Mouse (Mus musculus): ENCODE data around the gene Heatr6.

The Heatr6 gene

DNA sequence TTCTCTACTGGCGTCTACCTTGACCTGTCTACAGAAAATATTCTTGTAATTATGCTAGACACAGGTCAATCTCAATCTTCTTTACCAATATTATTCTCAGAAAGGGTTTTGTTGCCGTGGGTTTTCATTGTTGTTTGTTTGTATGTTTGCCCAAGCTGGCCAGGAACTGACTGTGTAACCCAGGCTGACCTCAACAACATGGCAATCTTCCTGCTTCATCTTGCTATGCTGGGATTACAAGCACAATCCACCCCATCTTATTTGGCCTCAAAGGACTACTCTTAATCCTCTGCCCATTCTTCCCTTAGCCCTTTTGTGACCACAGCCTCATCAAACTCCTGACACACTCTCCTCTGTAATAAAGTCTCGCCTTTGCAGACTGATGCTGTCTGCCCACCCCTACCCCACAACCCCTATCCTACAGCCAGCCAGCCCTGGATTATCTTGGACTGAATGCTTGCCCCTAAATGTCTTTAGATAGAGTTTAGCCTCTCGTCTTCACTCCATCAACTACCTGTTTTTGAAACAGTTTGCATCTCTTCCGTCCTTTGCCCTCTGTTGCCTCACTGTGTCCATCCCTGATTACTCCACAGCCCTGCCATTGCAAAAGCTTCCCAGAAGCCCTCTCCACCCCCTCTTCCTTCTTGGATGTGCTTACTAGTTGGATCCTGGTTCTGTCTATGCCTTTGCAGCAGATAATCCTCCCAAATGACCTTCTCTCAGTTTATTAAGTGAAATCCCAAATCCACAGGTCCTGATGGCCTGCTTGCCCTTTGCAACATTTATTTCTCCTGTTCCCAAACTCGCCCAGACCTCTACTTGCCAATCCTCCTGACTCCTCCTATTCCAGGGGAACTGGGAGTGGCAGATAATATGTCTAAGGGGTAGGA lies 5.9 kb upstream of the Heatr6 start:
- no peak for DNase-seq (ENCODE audit: low spot score in 2 of 2)

DNA sequence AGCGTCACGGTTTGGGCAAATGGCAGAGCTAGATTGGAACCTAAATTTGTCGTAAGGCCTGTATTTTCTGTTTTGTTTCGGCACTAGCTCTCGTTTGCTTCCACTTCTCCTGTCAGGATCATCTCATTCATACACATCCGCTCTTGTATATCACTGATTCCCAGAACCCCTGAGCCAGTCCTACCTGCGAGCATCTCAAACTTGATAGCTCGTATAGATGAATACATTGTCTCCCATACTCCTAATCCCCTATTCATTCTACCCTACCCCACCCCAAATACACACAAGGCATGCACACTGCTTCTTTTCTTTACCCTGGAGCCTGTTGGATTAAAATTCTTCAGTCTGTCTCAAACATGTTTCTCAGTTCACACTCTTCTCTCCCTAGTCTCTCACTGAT lies 731 bp downstream of the Heatr6 start:
- DNase-seq (ENCODE audit: low spot score in 2 of 2), result no peak

DNA sequence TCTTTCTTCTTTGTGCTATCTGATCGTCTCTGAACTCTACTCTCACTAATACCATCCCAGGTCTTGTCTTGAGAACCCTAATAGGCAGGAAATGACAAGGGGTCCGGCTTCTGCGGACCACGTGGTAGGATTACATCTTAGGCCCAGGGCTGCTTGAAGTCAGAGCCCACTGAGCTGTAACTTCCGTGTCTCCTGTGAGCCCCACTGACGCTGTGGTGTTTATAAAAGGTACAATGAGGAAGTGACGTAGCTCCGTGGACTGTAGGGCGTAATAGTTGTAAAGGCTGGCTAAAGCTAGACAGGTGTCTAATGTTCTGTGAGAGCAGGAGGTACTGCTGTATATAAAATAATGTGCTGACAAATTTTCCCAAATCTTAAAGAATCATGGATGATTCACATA lies 13.8 kb downstream of the Heatr6 start:
- no peak for DNase-seq (ENCODE audit: low spot score in 2 of 2)

DNA sequence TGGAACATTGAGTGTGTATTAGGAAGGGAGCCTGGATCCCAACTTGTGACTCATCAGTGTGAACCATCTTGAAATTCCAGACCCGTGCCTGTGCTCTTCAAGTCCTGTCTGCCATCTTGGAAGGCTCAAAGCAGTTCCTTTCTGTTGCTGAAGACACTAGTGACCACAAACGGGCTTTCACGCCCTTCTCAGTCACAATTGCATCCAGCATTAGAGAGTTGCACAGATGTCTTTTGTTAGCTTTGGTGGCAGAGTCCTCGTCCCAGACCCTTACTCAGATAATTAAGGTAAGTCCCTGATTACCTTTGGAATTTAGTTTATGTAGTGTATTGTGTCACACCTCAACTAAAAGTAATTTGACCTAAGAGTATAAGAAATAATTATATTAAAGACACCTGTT lies 15.5 kb downstream of the Heatr6 start:
- no peak for DNase-seq (ENCODE audit: low spot score in 2 of 2)

DNA sequence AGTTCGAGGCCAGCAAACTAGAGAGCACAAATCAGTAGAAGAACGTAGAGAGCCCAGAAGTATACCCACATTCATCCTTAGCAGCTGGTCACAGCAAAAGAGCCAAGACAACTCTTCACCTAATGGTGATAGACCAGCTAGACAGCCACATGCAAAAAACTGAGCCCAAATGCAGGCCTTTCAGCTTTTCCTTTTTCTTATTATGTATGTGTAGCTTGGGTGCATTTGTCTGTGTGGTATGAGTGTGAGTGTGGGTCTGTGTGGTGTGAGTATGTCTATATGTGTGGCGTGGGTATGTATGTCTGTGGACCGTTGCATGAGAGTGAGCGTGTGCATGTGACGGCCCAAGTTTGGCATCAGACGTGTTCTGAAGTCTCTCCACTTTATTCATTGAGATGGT lies 17.5 kb downstream of the Heatr6 start:
- no peak for DNase-seq (ENCODE audit: low spot score in 2 of 2)

DNA sequence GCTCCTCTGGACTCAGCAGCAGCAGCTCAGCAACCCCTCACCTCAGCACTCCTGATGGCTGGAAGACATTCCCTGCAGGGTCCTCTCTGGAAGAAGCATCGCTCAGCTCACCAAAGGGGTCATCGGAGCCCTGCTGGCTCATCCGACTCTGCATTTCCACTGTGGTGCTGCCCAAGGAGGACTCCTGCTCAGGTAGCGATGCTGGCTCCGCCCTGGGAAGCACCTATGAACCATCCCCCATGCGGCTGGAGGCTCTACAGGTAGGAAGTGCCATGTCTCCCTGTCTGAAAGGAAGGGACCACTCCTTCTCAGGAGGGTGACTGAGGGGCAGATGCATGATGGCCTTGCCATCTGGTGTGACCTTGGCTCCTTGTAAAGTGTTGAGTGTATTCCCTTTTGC lies 18.8 kb downstream of the Heatr6 start:
- DNase-seq (ENCODE audit: low spot score in 2 of 2), result no peak

DNA sequence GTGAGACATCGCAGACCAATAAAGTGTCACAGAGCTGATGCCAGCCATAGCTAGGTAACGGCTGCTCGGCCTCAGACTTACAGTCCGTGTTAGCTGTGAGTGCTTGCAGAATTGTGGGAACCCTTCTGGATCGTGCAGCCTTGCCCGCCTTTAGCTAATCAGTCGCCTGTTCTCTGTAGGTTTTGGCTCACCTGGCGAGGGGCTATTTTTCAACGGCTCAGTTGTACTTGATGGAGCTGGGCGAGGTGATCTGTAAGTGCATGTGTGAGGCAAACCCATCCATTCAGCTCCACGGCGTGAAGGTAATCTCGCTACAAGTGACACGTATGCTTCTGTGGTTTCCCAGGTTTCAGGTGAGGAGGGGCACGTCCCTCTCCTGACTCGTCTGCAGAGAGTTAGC lies 20.2 kb downstream of the Heatr6 start:
- DNase-seq (ENCODE audit: low spot score in 2 of 2), result no peak

DNA sequence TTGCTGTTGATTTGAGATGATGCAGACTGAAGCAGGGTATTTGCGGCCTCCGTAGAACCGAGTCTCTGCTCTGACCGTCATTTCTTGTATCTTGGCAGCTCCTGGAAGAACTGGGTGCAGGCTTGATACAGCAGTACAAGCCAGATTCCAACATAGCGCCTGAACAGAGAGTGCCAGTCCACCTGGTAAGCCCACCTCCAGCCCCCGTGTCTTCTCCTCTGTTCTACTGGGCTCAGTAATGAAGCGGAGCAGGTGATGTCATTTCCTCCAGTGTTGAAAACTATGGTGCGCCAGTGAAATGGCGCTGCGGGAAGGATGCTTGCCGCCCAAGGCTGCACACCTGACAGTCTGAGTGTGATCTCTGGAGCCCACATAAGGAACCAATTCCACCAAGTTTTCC lies 20.8 kb downstream of the Heatr6 start:
- DNase-seq (ENCODE audit: low spot score in 2 of 2), result no peak

DNA sequence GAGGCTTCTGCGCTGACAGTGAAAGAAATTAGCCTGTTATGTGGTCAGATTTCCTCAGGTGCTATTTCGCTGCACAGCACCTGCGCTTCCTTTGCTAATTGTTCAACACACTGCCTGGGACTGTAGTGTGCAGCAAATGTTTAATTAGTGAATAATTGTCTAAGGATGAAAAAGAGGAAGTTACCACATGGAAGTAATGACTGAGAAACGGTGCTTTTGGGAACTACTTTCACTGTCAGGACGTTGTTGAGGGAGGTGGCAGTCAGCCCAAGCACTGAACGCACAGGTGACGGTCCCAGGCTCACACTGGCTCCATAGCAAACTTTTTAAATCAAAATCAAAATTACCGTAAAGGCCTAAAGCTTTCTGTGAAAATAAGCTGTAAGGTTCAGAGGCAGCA lies 23.3 kb downstream of the Heatr6 start:
- DNase-seq (ENCODE audit: low spot score in 2 of 2), result no peak

DNA sequence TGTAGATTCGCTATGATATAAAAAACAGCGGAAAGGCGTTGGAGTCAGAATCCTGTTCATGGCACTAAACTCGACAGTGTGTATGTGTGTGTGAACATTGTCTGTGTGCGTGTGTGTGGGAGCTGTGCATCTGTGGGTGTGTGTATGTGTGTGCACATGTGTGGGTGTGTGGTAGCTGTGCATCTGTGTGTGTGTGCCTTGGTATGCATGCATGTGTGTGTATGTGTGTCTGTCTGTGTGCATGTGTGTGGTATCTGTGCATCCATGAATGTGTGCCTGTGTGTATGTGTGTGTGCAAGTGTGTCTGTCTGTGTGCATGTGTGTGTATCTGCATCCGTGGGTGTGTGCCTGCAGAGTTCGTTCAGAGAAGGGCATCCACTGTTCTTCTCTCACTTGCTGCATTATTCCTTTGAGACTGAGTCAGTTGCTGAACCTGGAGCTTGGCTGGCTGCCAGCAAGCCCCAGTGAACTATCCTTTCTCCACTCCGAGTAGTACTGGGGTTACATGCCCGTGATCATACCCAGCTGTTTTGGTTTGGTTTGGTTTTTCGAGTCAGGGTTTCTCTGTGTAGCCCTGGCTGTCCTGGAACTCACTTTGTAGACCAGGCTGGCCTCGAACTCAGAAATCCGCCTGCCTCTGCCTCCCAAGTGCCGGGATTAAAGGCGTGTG lies 30.6 kb downstream of the Heatr6 start:
- DNase-seq (ENCODE audit: low spot score in 2 of 2), result peak; percentile 5 to 8

DNA sequence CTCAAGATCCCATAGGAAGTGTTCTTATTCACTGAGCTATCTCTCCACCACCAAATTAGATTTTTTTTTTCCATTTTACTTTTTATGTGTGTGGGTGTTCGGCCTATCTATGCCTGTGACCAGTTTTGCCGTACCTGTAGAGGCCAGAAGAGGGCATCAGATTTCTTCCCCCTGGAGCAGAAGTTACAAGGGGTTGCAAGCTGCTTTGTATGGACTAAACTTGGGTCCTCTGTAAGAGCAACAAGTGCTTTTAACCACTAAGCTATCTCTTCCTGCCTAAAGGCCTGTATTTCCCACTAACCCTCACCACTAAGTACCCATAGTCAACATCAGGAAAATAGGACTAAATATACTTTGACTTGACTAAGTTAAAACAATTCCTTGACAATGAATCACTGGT lies 31.2 kb downstream of the Heatr6 start:
- peak in 1 of 2 experiments; percentile 33 for DNase-seq (ENCODE audit: low spot score in 2 of 2)

DNA sequence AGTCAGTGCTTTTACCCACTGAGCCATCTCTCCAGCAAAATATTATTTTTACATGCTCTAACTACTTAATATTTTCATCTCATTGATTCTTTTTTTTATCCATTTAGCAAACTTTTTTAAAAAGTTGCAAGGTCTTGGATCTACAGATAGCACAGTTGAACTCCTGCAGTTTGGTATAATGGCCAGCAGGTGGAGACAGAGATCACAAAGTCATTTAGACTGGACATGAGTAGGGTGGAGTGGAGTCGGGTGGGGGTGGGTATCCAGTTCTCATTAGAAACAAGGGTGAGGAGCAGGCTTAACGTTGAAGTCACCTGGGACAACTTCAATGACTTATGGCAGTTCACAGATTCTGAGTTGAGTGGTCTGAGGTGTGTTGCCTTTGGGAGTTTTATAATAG lies 31.9 kb downstream of the Heatr6 start:
- peak; percentile 24 to 64 for DNase-seq (ENCODE audit: low spot score in 2 of 2)

DNA sequence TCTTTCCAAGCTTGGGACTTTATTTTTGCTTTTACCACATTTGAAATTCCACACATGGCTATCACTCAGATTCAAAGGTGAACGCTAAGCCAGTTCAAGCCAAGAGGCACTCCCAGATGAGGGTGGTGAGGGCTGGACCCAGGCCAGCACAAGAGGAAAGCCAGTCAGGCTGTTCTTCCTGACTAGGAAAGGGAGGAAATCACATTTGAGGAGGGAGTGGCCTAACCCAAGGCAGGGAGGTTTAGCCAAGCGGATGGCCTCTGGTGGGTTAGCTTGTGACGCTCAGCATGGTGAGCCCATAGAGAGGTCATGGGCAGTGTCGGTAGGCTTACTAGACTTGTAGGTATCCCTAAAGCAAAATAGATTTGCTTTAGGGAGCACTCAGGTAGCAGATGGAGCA lies 33.3 kb downstream of the Heatr6 start:
- no peak for DNase-seq (ENCODE audit: low spot score in 2 of 2)

DNA sequence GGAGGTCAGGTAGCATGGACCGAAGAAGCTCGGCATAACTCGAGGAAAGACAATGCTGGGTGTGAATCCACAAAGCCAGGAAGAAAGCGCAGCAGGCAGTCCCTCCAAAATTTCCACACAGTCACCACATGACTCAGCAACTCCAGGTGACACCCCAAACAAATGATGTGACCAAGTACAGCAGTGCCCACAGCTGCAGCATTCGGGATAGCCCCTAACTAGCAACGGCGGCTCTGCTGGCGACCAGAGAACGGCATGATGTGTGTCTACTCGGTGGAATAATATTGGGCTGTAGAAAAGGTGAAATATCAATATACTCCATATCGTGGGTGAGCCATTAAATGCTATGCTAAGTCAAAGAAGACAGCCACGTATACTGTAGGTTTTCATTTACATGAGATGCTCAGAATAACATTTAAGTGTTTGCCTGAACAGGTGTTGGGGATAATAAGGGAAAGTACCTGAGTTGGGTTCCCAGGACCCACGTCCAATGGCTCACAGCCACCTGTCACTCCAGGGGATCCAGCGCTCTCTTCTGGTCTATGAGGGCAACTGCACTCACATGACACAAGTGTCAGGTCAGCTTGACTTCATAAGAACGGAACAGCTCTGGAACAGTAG lies 34.0 kb downstream of the Heatr6 start:
- no peak for DNase-seq (ENCODE audit: low spot score in 2 of 2)

DNA sequence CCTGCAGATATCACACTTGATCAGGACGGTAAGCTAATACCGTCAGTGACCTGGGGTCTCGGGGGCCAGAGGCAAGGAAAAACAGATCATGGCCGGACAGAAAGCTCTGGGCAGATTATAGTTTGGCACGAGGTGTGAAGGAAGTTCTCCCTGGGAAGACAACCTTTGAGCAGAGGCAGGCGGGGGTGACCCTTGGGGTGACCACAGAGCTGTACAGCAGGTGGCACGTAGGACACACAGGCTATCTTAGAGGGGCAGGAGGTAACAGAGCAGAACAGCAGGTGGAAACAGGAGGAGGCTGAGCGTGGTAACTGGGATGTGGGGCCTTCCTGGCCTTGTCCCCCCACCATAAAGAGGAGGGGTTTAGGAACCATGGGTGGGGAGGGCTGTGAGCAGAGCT lies 34.8 kb downstream of the Heatr6 start:
- no peak for DNase-seq (ENCODE audit: low spot score in 2 of 2)

DNA sequence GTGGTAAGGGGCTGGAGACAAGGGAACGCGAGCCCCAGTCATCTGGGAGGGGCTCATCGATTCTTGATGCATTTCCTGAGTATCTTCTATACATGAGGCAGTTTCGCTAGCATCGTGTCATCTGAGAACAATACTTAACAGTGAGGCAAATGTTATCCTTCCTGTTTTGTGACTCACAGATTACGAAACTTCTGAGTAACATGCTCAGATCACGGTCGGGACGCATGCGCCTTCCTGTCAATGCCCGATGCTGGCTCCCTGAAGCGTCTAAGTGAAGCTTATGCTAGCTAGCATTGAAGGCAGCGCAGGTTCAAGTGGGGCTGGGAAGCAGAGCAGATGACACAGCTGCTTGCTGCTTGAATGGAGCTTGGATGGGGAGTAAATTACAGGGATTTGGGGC lies 35.8 kb downstream of the Heatr6 start:
- DNase-seq (ENCODE audit: low spot score in 2 of 2), result peak in 1 of 2 experiments; percentile 5

DNA sequence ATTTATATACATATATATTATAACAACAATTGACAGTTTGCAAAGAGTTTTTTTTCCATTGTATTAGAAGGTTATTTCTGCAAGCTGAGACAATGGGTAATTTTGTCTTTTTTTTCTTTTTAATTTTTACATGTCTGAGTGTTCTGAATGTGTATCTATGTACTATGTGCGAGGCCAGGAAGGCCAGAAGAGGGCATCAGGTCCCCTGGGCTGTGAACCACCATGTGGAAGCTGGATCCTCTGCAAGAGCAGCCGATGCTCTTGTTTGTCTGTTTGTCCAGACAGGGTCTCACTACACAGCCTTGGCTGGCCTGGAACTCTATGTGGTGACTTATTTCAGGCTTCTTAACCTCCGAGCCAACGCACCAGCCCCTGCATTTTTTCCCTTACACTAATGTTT lies 37.6 kb downstream of the Heatr6 start:
- no peak for DNase-seq (ENCODE audit: low spot score in 2 of 2)

DNA sequence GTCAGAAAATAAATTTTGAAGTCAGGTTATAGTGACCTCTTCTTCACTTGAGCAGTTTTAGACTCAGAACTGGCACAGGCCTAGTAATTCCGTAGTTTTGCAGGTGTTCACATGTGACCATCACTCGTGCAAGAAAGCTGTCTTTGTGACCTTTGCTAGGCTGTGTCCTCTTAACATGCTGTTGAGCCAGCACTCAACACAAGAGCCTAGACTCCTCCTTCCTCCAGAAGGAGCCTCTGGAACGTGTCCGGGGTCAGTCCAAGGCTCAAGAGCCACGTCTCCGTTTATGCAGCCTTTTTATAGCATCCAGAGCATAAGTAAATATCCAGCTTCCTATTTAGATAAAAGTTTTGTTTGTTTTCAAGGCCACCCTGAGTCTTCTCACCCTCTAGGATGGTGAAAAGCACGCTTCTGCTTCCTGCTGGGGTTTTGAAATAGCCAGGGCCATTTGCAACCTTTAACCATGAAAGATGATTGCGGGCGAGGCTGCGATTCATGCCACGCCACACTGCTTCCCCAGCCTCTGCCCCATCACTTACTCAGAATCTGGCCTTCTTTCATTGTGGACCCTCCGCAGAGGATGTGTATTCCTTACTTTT lies 38.9 kb downstream of the Heatr6 start:
- DNase-seq (ENCODE audit: low spot score in 2 of 2), result no peak

DNA sequence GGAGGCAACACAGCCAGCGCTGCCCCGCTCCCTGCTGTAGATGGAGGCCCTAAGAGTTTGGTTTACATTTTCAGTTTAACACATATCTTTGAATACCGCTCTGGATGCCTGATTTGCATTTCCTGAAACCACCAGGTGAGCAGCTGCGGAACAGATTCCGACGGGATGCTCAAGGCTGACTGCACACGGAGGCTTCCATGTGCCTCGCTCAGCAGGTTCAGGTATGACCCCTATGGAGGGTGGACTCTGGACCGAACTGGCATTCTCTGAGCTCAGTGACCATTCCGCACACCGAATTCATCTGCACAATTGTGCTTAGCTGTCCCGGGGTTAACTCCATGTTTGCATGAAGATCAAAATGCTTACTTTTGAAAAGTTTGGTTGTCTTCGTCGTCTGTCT lies 39.8 kb downstream of the Heatr6 start:
- no peak for DNase-seq (ENCODE audit: low spot score in 2 of 2)

DNA sequence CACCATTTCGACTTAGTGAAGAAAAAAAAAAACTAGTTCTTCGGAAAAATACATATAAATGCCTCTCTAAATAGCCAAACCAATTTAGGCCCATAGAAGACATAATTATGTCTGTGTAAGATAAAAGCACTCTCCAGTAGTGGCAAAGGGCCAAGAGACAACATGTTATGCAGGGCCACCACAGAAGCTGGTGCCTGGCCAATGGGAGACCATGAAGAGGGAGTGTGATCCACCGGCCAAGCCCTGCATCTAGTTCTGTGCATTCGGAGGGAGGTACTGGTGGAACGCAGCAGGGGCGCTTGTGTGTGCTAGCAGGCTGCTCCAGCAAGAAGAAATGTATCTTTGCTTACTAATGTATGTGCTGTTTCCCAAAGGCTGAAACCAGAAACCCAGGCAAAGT lies 42.6 kb downstream of the Heatr6 start:
- DNase-seq (ENCODE audit: low spot score in 2 of 2), result no peak

DNA sequence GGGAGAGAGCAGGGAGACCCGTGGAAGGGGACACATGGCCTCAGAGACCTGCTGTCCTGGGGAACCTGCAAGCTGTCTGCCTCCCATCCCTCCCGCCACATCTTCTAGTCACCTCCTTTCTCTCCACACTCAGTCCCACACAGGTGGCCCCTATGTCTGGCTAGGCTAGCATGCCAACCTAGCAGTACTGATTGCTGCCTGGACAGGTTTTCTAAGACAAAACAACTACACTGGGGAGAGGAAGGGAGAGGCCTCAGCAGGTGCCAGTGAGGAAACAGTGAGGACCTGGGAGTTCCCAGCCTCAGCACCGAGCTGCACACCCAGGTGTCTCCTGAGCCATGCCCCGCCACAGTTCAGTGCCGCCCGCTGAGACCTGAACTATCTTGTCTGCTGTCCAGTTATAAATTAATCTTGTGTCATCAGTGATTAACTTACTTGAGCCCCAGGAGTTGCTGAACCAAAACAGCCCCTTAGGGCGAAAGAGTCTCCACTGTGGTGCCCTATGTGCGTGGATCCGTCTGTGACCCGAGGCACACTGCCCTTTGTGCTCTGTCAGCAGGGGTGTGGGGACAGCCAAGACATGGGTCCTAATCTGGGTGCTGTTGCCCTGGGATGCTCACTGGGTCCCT lies 43.6 kb downstream of the Heatr6 start:
- no peak for DNase-seq (ENCODE audit: low spot score in 2 of 2)

DNA sequence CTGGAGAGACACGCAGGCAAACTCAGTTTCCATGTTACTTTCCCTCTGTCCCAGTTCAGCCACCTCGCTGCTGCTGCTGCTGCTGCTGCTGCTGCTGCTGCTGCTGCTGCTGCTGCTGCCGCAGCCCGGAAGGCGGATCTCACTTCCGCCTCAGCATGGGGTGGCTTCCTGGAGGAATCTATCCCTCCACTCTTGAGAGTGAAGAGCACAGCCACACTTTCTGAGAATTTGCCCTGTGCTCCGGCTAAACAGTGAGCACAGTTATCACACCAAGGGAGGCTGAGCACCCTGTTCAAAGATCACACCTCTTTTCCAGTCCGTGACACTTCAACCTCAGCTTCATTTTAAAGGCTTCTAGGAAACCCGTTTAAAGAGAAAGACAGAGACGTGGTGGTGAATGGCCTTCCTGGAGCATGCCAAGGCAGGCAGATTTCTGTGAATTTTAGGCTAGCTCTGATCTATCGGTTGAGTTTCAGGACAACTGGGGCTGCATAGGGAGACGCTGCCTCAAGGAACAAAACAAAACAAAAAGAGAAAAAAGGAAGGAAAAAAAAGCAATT lies 46.5 kb downstream of the Heatr6 start:
- DNase-seq (ENCODE audit: low spot score in 2 of 2), result no peak
